Mouse (Mus musculus): Measurements from ENCODE around the gene Nt5c2. TPM values are rescaled to one million over a fixed set of nuclear protein-coding genes. Genes with fewer than 3 reads are reported as not detected.

Gene Nt5c2
- total RNA-seq, 1 experiment from 2014 or later = 87.5 TPM

DNA sequence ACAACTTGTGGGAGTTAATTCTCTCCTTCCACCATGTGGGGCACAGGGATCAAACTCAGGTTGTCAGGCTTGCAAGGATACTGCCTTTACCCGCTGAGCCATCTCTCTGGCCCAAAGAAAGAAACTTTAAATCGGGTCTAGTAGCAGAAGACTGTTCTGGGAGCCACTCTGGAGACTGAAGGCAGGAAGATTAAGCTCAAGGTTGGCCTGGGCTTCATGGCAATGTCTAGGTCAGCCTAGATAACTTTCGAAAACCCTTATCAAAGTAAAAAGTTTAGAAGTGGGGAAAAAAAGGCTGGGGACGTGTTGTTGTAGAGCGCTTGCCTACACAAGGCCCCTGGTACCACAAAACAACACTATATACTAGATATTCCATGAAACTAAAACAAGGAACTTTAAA is 58.0 kb downstream of the Nt5c2 start:
- no peak for ATAC-seq (ENCODE audit: extremely low read depth, insufficient number of reproducible peaks, low FRiP score, poor library complexity, severe bottlenecking)

DNA sequence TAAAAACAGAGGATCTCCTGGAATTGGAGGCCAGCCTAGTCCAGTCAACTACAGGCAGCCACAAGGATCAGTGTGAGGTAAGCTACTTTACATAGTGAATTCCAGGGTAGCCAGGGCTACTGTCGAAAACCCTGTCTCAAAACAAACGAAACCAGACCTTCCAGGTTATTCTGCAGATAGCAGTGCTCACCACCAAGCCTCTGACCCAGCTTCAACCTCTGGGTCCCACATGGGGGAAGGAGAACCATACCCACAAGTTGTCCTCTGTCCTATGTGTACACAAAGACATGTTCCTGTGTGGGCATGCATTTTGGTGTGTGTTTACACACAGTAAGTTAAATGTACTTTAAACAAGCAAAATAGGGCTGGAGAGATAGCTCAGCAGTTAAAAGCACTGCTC is 58.5 kb downstream of the Nt5c2 start:
- ATAC-seq (ENCODE audit: extremely low read depth, insufficient number of reproducible peaks, low FRiP score, poor library complexity, severe bottlenecking) = no peak

DNA sequence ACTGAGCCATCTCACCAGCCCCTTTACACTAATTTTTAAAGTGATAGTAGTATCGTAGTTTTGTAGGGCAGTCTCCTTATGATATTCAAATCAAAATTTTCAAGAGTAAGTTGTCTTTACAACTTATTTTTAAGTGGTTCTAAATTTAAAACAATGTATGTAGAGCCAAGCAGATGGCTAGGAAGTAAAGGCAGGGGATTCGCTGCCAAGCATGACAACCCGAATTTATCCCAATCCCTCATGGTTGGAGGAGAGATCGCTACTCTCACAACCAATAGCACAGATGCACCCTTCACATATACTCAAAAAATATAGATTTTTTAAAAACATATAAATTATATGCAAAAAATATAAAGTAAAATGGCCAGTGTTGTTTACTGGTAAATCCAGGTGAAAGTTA is 59.3 kb downstream of the Nt5c2 start:
- no peak for ATAC-seq (ENCODE audit: extremely low read depth, insufficient number of reproducible peaks, low FRiP score, poor library complexity, severe bottlenecking)

DNA sequence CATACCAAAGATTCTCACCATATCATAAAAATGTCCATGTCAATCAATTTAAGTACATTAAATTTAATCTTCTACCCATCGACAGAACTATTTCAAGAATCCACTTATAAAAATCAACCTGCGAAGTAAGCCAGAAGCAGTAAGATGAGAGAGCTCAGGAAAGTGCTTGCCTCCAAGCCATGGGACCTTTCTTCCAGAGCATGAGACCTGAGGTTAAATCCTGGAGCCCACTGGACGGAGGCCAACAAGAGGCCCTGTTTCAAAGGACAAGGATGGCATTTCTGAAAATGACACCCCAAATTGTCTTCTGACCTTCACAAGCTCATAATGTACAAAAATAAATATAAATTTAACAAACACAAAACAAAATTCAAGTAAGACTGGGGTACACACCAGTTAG is 61.4 kb downstream of the Nt5c2 start:
- no peak for ATAC-seq (ENCODE audit: extremely low read depth, insufficient number of reproducible peaks, low FRiP score, poor library complexity, severe bottlenecking)

DNA sequence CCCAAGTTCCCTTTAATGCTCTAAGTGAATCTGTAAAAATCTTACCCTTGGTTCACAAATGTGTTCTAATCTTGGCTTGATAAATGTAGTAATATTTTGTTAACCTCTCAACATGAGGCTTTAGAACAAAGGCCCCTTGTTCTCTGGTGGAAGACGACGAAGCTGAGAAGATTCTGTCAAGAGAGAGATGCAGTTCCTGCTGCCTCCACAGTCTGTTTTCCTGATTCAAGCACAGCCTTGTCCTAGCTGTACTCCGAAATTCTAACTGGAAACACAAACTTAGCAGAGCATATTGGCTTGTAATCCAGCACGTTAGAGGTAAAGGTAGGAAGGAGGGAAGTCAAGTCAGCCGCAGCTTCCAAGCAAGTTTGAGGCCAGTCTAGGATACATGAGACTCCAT is 62.0 kb downstream of the Nt5c2 start:
- ATAC-seq (ENCODE audit: extremely low read depth, insufficient number of reproducible peaks, low FRiP score, poor library complexity, severe bottlenecking) = no peak

DNA sequence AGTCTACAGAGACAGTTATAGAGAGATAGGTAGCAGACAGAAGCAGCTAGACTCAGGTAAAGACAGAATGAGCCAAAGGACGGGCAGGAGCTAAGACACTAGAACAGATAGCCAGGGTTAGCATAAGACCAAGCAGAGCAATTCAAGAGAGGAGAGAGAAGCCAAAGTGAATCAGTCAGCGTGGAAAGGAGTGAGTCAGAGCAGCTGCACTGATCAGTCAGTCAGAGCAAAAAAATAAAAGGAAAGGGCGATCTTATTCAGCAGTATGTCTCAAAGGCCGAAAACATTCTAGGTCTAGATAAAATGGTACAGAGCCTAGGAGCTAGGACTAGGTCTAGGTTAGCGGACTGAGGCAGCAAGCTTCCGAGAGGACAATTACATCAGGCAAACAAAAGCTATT is 70.6 kb downstream of the Nt5c2 start:
- ATAC-seq (ENCODE audit: extremely low read depth, insufficient number of reproducible peaks, low FRiP score, poor library complexity, severe bottlenecking) = no peak

DNA sequence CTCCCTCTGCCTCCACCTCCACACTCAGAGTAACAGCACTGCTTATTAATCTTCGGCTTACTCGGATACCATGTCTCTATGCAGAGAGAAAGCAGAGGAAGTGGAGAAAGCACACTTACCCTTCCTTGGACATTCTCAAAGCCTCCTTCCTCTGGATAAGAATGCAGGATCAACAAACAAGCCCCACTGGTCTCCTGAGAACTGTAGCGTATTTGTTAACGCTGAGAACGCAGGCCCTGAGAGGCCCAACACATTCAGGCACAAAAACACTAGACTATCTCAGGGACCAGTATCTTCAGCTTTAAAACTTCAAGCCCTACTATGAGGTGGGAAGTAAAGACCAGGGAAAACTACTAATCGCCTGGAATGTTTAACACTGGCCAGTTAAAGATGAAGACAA is 77.8 kb downstream of the Nt5c2 start:
- ATAC-seq (ENCODE audit: extremely low read depth, insufficient number of reproducible peaks, low FRiP score, poor library complexity, severe bottlenecking) = no peak

DNA sequence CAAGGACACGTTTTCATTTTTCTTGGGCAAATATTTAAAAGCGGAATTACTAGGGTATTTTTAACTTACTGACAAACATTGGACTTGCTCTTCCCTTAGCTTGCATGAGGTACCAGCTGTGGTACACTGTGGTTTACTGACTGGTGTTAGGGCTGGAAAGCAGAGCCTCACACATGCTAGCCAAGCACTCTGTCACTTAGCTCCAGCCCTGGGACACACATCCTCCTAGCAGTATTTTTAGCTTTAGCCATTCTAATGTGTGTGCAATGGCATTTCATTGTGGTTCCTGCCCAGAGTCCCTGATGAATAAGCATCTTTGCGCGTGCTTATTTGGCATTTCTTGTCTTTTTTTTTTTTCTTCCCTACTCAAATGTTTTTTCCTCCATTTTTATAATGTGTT is 80.9 kb downstream of the Nt5c2 start:
- no peak for ATAC-seq (ENCODE audit: extremely low read depth, insufficient number of reproducible peaks, low FRiP score, poor library complexity, severe bottlenecking)

DNA sequence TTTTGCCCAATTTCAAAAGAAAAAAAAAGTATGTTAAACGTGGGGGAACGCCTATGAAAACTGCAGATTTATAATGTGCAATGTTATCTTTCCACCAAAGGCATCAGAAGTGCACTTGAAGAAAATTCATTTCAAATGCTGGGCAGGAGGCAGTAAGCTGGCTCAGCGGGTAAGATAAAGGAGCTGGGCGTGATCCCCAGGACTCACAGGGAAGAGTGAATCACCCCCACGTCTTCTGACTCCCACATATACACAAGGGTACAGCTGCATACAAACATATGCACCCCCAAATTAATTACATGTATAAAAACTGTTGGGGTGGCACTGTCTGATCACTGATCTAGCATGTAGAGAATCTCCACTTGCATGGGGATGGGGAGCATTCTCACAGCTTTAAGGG is 82.3 kb downstream of the Nt5c2 start:
- ATAC-seq (ENCODE audit: extremely low read depth, insufficient number of reproducible peaks, low FRiP score, poor library complexity, severe bottlenecking) = no peak

DNA sequence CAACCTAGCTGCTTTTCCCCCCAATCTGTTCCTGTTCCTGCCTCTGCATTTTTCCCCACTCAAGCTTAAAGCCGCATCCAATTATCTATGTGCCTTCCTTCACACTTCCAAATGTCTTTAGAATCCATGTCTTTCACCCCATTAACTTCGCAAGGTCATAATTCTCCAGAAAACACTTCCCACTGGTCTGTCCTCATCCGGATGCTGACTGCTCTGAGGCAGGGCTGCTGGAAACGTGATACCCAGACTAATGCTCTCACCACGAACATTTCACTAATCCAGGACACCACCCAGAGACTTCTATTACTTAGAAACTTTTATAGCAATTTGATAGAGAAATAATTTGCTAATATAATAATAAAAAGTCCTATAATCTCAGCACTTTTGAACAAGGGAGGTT is 84.9 kb downstream of the Nt5c2 start:
- ATAC-seq (ENCODE audit: extremely low read depth, insufficient number of reproducible peaks, low FRiP score, poor library complexity, severe bottlenecking) = no peak

DNA sequence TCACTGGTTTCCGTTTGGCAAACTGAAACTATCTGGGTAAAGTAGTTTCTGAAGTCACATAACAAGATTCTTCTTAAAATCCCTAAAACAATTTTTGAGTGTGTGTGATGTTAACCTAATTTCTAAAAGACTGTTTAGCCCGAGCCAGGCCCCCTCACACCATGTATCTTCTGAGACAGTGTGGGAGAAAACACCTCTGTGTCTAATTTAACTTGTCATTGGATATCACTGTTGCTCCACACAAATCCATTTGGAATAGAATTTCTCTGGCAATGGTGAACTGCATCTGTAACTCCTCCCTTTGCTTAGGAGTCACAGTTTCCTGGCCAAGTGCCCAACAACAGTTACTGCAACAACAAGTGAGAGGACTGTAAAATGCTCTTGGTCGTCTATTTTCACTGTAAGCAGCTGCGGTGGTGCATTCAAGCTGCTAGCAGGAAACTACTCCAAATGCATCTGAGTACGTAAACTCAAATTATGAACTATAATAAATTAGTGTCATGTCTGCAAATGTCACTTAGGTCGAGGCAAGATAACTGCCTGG is 85.8 kb downstream of the Nt5c2 start:
- ATAC-seq (ENCODE audit: extremely low read depth, insufficient number of reproducible peaks, low FRiP score, poor library complexity, severe bottlenecking) = no peak

DNA sequence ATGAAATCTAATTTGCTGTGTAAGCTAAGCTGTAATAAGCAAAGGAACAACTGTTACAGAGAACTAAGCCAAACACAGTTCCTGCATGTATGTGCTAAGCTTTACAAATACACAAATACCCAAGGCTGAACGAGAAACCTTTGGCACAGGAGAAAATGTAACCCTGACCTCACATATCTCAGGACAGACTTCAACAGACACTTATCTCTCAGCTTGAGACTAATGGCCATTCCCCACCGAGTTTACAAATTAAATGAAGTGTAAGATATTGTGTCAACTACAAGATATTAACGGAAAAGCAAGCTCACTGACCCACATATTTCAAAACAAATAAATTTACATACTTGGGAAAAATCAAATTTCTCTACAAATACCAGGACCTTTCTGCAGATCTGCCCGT is 86.8 kb downstream of the Nt5c2 start:
- ATAC-seq (ENCODE audit: extremely low read depth, insufficient number of reproducible peaks, low FRiP score, poor library complexity, severe bottlenecking) = no peak

DNA sequence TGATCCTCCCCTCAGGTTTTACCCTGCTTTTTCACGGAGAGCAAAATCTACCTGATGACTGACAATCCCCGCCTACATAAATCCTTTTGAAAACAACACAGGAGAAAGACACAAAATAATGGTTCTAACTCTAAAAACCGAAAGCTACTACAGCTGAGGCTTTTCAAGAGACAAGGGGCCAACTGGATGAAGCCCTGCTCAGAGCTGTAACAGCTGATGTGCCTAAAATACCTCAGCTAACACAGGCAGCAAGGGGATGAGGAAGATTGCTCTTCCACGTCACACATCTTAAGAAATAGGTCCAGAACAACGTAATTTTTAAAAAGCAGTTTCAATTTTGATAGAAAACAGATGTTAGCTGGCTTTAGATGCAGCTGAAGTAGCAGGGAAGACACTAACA is 88.0 kb downstream of the Nt5c2 start:
- ATAC-seq (ENCODE audit: extremely low read depth, insufficient number of reproducible peaks, low FRiP score, poor library complexity, severe bottlenecking) = no peak

DNA sequence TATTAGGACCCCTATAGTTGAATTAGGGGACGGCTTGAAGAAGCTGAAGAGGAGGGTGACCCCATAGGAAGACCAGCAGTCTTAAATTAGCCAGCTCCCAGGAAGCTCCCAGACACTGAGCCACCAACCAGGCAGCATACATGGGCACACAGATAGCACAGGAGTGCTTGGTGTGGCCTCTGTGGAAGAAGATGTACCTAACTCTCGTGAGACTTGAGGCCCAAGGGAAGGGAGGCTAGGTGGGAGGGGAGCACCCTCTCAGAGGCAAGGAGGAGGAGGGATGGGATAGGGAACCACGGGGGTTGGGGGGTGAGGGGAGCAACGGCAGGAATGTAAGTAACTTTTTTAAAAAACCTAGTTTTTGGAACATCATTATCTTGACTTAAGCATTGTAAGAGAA is 88.6 kb downstream of the Nt5c2 start:
- no peak for ATAC-seq (ENCODE audit: extremely low read depth, insufficient number of reproducible peaks, low FRiP score, poor library complexity, severe bottlenecking)

DNA sequence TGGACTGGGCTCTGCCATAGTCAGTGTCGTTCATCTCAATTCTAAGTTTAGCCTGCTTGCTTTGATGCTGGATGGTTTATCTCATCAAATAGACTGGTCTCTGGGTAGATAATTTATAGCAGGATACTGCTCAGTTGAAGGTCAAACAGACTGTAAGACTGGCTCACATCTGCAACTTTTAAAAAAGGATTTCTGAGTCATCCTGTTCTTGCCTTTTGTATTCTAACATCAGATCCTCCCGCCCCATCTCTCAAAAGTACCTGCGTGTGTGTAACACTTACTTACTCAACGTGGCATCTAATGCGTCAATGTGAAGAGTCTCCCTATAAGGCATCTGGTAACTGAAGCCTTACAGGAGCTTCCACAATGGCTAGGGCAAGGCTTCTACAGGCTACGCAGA is 94.4 kb downstream of the Nt5c2 start:
- no peak for ATAC-seq (ENCODE audit: extremely low read depth, insufficient number of reproducible peaks, low FRiP score, poor library complexity, severe bottlenecking)

DNA sequence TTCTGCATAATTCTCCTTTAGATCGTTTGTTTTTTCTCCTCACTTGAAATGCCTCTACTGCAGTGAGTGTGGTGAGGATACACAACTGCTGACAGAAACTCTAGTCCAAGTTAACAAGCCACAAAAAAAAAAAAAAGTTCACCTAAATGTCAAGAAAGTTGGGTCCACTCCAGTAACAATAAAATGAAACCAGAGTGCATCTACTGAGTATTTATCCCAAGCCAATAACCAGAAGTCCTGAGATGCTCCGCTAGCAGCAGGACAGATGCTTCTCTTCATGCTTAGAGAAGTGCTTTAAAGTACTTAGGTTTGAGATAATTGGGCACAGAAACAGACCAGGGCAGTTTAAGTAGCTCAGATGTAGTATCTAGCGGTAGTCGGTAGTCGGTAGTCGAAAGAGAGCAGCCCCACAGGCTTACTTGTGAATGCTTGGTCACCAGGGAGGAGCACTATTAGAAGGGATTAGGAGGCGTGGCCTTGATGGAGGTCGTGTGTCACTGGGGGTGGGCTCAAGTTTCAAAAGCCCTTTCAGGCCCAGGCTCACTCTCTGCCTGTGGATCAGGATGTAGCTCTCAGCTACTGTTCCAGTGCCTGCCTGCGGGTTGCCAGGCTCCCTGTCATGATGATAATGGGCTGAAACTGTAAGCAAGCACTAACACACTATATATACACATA is 99.4 kb downstream of the Nt5c2 start:
- no peak for ATAC-seq (ENCODE audit: extremely low read depth, insufficient number of reproducible peaks, low FRiP score, poor library complexity, severe bottlenecking)

DNA sequence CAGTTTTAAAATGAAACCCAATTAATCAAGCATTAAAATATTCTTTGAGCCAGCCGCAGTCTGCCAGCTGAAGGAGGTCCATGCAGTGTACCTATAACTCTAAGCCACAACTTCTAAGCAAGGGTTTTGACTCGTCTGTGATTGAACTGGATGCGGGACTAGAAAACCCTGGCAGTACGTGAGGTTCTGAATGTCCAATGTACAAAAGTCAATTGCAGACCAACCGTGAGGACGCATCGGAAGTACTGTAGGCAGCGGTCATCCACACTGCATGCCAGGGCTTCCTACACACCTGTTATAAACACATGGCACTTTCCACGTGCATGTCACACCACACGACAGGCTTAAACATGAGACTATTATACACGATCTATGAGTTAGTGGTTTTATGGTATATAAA is 101.3 kb downstream of the Nt5c2 start:
- ATAC-seq (ENCODE audit: extremely low read depth, insufficient number of reproducible peaks, low FRiP score, poor library complexity, severe bottlenecking) = no peak

DNA sequence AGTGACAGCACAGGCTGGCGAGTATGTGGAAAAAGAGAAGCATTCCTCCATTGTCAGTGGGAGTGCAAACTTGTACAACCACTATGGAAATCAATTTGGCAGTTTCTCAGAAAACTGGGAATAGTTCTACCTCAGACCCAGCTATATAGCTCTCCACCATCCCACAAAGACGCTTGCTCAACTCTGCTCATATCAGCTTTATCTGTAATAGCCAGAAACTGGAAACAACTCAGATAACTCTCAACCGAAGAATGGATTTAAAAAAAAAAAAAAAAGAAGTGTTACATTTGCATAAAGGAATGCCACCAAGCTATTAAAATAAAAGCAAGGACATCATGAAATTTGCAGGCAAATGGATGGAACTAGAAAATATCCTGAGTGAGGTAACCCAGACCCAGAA is 103.5 kb downstream of the Nt5c2 start:
- ATAC-seq (ENCODE audit: extremely low read depth, insufficient number of reproducible peaks, low FRiP score, poor library complexity, severe bottlenecking) = no peak

DNA sequence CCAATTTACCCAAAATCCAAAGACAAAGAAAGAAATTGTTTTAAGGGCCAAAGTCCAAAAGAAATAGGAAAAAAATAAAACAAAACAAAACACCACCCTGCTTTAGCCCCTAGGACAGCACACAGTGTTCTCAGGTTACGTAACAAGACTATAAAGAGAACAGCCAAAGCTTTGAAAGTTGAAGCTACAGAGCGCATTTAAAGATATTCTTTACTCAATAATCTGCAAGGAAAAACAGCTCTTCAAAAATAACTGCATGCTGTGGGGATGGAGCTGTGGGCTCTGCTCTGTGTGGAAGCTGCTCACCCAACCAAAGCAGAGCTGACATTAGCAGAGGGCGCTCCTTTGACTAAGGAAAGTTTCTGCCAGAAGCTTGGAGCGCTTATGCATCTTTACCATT is 106.0 kb downstream of the Nt5c2 start:
- ATAC-seq (ENCODE audit: extremely low read depth, insufficient number of reproducible peaks, low FRiP score, poor library complexity, severe bottlenecking) = no peak

DNA sequence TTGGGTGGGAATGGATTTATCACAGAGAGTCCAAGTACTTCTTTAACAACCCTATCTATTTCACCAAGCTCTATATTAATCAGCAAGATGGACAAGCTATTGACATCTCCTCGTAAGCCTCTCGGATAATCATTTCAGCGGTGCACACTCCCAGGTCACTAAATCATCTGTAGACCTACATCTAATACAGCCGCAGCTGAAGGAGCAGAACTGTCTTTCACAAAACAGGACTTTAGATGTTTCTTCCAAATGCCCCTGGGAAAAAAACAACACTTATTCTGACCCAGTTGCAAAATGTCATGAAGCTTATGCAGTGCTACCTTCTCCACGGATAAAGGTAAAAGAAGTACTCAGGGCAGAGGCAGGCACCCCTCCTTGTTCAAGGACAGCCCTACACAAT is 106.7 kb downstream of the Nt5c2 start:
- no peak for ATAC-seq (ENCODE audit: extremely low read depth, insufficient number of reproducible peaks, low FRiP score, poor library complexity, severe bottlenecking)

DNA sequence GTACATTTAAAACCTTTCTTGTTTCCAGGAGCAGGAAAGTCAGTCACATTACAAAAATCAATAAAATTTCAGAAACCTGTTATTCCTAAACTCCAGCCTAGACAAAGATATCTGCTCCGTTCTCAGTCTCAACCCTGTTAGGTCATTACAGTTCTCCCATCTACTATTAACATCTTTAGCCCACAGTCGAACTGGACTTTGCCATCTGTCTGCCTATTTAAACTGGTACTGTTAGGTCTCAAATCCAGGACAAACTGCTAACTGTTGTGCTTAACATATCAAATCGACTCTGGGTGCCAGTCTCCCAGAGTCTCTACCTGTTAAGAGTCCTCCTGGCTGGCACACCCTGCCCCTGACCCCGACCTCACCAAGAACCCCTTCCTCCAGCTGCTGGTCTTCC is 109.0 kb downstream of the Nt5c2 start:
- ATAC-seq (ENCODE audit: extremely low read depth, insufficient number of reproducible peaks, low FRiP score, poor library complexity, severe bottlenecking) = no peak
